Mouse (Mus musculus) frontal cortex, adult (tissue): Measurements from ENCODE around the gene Ripply1.
"Not testable (repeated sequence)": the region's sequence is repeated elsewhere in the genome, so short reads cannot be mapped to it uniquely, and the experiment has no call there.

Source experiments
- ATAC-seq: cut with Nextera tagmentation; 2 replicates; pipeline ENCODE4 v1.9.2; 2017; ENCODE audit warnings: mild to moderate bottlenecking, moderate library complexity, mixed read lengths; ENCODE audit not compliant: low TSS enrichment

Gene Ripply1

GRCm38 (mm10) chrX:139780988-139781387 lies 1.2 kb downstream of the Ripply1 start:
- no peak for ATAC-seq

GRCm38 (mm10) chrX:139779401-139779800 lies 2.8 kb downstream of the Ripply1 start:
- ATAC-seq: no peak

DNA sequence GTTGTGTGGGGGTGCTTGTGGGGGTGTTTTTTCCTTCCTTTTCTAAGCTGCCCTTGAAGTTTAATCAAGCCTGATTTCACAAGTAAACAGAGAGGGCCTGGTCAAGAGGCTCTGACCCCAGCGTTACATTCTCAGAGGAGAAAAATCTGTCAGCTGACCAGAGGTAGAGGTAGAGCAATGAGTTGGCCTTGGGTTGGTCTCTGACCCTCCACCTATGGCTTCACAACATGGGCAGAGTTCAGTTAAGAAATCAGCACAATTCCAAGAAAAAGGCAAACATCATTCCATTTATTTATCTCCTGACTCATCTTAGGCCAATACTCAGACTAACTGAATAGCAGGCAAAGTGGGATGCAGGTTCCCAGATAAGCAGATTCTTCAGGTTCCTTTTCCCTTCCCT lies 3.3 kb downstream of the Ripply1 start:
- no peak for ATAC-seq

GRCm38 (mm10) chrX:139777357-139777756 lies 4.8 kb downstream of the Ripply1 start:
- no peak for ATAC-seq

GRCm38 (mm10) chrX:139775084-139775612 lies 7.0 kb downstream of the Ripply1 start:
- ATAC-seq: no peak

- ATAC-seq: peak; percentile 64; the same call in 1 of the 2 replicates
Measured at GRCm38 (mm10) chrX:139774309-139775083, 7.7 kb downstream of the Ripply1 start.

DNA sequence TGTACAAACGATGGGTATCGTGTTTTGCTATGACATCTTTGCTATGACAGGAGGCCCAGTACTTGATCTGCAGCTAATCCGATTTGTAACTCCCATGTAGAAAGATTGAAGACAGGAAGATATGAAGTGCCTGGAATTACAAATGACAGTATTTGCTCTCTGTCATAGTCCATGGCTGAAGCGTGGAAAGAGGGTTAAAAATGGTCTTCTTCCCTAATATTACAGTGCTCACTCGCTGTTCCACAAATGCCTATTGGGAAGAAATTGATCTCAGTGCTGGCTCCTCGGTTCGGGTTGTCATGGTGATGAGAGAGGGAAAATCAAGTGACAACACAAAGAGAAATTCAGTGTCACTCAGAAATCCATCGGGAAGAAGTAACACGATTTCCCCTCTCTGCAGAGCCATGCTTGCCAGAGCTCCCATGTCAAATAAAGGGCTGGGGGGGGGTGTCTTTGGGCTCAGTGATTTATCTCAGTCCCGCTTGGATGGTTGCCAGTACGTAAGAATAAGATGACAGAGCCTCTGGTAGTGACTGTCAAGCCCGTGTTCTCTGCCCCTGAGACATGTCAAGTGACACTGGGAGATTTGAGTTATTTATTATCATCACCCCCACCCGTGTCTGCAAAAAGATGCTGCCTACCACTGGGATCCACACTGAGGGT lies 12.0 kb downstream of the Ripply1 start:
- no peak for ATAC-seq

DNA sequence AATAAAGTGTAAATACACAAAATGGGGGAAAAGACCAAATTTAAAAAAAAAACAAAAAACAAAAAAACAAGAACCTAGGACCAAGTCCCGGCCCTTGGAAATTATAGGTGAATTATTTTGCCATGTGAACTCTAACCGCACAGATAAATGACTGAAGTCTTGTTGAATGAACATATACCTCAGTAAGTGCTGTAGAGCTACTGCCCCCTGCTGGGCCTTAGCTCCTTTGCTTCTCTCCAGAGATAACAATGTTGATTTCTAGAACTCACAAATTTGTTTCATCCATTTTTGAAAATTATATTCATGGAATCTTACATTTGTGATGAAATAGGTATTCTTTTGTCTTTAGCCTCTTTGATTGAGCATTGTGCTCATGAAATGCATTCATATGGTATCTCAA lies 19.6 kb downstream of the Ripply1 start:
- peak; percentile 72; the same call in 1 of the 2 replicates for ATAC-seq

DNA sequence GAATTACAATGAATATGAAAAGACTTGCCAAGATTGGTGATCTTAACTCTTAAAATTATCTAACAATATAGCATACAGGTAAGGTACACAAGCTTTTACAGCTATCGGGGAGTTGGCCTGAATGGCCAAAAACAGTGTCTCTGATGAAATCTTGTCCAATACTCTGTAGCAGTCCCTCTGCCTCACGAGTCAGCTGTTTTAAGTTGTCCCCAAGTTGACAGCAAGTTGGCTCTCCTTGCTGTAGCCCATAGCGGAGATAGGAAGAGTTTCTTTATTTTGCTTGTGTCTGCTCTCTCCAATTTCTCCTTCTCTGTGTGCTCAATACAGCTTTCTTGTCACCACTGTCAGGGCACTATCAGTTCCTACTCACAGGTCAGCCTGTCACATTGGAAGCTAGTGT lies 23.5 kb downstream of the Ripply1 start:
- not testable (repeated sequence) for ATAC-seq

- no peak for ATAC-seq
Measured at GRCm38 (mm10) chrX:139751855-139752254, 30.3 kb downstream of the Ripply1 start.

DNA sequence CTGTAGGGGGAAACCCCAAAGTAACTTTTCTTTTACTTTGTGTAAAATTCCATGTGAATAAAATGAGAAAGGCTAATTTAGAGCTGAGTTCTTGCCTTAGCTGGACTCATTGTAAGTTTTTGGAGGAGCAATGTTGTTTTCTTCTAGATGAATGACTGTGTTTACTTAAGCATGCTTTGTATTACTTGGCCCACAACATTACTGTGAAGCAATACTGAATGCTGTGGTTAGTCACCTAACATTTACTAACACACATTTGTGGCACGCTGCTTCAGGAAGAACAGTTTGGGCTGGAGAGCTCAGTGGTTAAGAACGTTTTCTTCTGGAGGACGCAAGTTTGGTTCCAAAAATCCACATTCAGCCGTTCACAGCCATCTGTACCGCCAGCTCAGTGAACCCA lies 45.1 kb downstream of the Ripply1 start:
- ATAC-seq: no peak

DNA sequence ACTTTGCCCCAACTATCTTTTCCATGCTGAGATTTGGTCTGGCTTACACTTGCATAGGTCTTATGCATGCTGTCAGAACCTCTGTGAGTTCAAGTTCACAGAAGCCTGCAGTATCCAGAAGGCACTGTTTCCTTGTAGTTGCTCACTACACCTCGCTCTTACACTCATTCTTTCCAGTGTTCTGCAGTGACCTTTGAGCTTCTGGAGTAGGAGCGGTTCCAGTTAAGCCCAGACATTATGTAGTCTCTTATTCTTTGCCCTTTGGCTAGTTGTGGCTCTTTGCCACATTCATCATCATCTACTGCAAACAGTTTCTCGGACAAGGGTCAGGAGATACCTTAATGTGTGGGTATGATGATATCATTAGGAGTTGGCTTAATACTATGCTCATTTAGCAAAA lies 51.6 kb downstream of the Ripply1 start:
- ATAC-seq: no peak
